Mouse (Mus musculus): Measurements from ENCODE around the gene Dnah8. TPM values are rescaled to one million over a fixed set of nuclear protein-coding genes. Genes with fewer than 3 reads are reported as not detected.

Gene Dnah8
- polyA plus RNA-seq, 1 experiment from 2014 or later, result 0.35 TPM

- Histone ChIP-seq H3K27ac (ENCODE audit: low read depth, low read length) (no peak overlapping the region), H3K36me3 (ENCODE audit: control insufficient read depth, insufficient read depth) (no peaks in the 10 kb centered on the region), H3K9ac (ENCODE audit: low read depth, low read length) (no peak overlapping the region), H3K4me2 (replicated peaks; ENCODE audit: low read depth) (no peak overlapping the region), H3K9me3 (ENCODE audit: control insufficient read depth) (no peaks in the 10 kb centered on the region), H3K27me3 (replicated peaks; ENCODE audit: control insufficient read depth, insufficient read depth, low read length) (no peaks in the 10 kb centered on the region), H3K4me3 (ENCODE audit: low read depth, low read length) (no peak overlapping the region), H3K4me1 (replicated peaks; ENCODE audit: control insufficient read depth, insufficient read depth, low read length) (no peaks in the 10 kb centered on the region)
- ATAC-seq, result no peak
- 68% methylated on average over 4 of the region's 4 CpGs for WGBS
- peak; percentile 55 for TF ChIP-seq CTCF (IDR thresholded peaks at IDR 0.05; ENCODE audit: low read depth)
Measured at GRCm38 (mm10) chr17:30727788-30728187, 103.6 kb downstream of the Dnah8 start.

- Histone ChIP-seq H3K36me3 (ENCODE audit: control insufficient read depth, insufficient read depth) (no peaks in the 10 kb centered on the region), H3K9ac (ENCODE audit: low read depth, low read length) (no peak overlapping the region), H3K27me3 (replicated peaks; ENCODE audit: control insufficient read depth, insufficient read depth, low read length) (no peaks in the 10 kb centered on the region), H3K4me1 (replicated peaks; ENCODE audit: control insufficient read depth, insufficient read depth, low read length) (no peaks in the 10 kb centered on the region), H3K27ac (ENCODE audit: low read depth, low read length) (no peak overlapping the region), H3K4me2 (replicated peaks; ENCODE audit: low read depth) (no peak overlapping the region), H3K9me3 (ENCODE audit: control insufficient read depth) (0 out of 2 replicates have a peak, but pooled peaks cover 3% of the 10 kb centered on the region), H3K4me3 (ENCODE audit: low read depth, low read length) (no peak overlapping the region)
- ATAC-seq, result no peak
- no peak for TF ChIP-seq CTCF (IDR thresholded peaks at IDR 0.05; ENCODE audit: low read depth)
- WGBS, result 49% methylated on average over 3 of the region's 3 CpGs
Measured at GRCm38 (mm10) chr17:30732736-30733135, 108.6 kb downstream of the Dnah8 start.

GRCm38 (mm10) chr17:30734770-30735169 lies 110.6 kb downstream of the Dnah8 start:
- no peaks in the 10 kb centered on the region for H3K27me3 ChIP-seq (replicated peaks; ENCODE audit: control insufficient read depth, insufficient read depth, low read length)
- no peak for TF ChIP-seq CTCF (IDR thresholded peaks at IDR 0.05; ENCODE audit: low read depth)
- WGBS, result 87% methylated on average over 8 of the region's 8 CpGs
- H3K4me2 ChIP-seq (replicated peaks; ENCODE audit: low read depth), result no peak overlapping the region
- no peak overlapping the region for H3K9ac ChIP-seq (ENCODE audit: low read depth, low read length)
- no peak overlapping the region for H3K27ac ChIP-seq (ENCODE audit: low read depth, low read length)
- H3K4me1 ChIP-seq (replicated peaks; ENCODE audit: control insufficient read depth, insufficient read depth, low read length), result no peaks in the 10 kb centered on the region
- no peak overlapping the region for H3K4me3 ChIP-seq (ENCODE audit: low read depth, low read length)
- H3K36me3 ChIP-seq (ENCODE audit: control insufficient read depth, insufficient read depth), result no peaks in the 10 kb centered on the region
- no peak for ATAC-seq
- H3K9me3 ChIP-seq (ENCODE audit: control insufficient read depth), result 0 out of 2 replicates have a peak, but pooled peaks cover 3% of the 10 kb centered on the region

DNA sequence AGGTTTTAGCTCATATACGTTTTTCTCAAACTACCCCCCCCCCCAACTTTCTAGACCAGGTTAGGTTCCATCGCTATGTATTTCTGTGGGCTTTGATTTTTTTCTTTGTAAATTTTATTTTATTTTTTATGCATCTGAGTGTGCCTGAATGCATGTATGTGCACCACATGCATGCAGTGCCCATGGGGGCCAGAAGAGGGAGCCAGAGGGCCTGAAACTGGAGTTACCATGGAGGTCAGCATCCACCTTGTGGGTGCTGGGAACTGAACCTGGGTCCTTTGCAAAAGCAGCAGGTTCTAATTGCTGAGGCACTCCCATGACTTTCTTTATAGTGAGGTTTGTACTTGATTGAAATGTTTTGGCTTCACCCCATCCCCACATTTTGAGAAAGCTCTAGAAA lies 111.3 kb downstream of the Dnah8 start:
- ATAC-seq, result no peak
- WGBS, result 91% methylated on average over 2 of the region's 2 CpGs
- Histone ChIP-seq H3K27me3 (replicated peaks; ENCODE audit: control insufficient read depth, insufficient read depth, low read length) (no peaks in the 10 kb centered on the region), H3K9ac (ENCODE audit: low read depth, low read length) (no peak overlapping the region), H3K4me3 (ENCODE audit: low read depth, low read length) (no peak overlapping the region), H3K27ac (ENCODE audit: low read depth, low read length) (no peak overlapping the region), H3K4me1 (replicated peaks; ENCODE audit: control insufficient read depth, insufficient read depth, low read length) (no peaks in the 10 kb centered on the region), H3K4me2 (replicated peaks; ENCODE audit: low read depth) (no peak overlapping the region), H3K9me3 (ENCODE audit: control insufficient read depth) (0 out of 2 replicates have a peak, but pooled peaks cover 3% of the 10 kb centered on the region), H3K36me3 (ENCODE audit: control insufficient read depth, insufficient read depth) (no peaks in the 10 kb centered on the region)
- TF ChIP-seq CTCF (IDR thresholded peaks at IDR 0.05; ENCODE audit: low read depth), result peak; percentile 24; the same call in 1 of the 2 replicates

- H3K9me3 ChIP-seq (ENCODE audit: control insufficient read depth), result 0 out of 2 replicates have a peak, but pooled peaks cover 3% of the 10 kb centered on the region
- H3K27ac ChIP-seq (ENCODE audit: low read depth, low read length), result no peak overlapping the region
- H3K4me2 ChIP-seq (replicated peaks; ENCODE audit: low read depth), result no peak overlapping the region
- WGBS, result 41% methylated on average over 6 of the region's 6 CpGs
- peak; percentile 65 for TF ChIP-seq CTCF (IDR thresholded peaks at IDR 0.05; ENCODE audit: low read depth)
- H3K27me3 ChIP-seq (replicated peaks; ENCODE audit: control insufficient read depth, insufficient read depth, low read length), result no peaks in the 10 kb centered on the region
- H3K4me3 ChIP-seq (ENCODE audit: low read depth, low read length), result no peak overlapping the region
- no peak overlapping the region for H3K9ac ChIP-seq (ENCODE audit: low read depth, low read length)
- H3K4me1 ChIP-seq (replicated peaks; ENCODE audit: control insufficient read depth, insufficient read depth, low read length), result no peaks in the 10 kb centered on the region
- no peaks in the 10 kb centered on the region for H3K36me3 ChIP-seq (ENCODE audit: control insufficient read depth, insufficient read depth)
- no peak for ATAC-seq
Measured at GRCm38 (mm10) chr17:30737797-30738196, 113.6 kb downstream of the Dnah8 start.

DNA sequence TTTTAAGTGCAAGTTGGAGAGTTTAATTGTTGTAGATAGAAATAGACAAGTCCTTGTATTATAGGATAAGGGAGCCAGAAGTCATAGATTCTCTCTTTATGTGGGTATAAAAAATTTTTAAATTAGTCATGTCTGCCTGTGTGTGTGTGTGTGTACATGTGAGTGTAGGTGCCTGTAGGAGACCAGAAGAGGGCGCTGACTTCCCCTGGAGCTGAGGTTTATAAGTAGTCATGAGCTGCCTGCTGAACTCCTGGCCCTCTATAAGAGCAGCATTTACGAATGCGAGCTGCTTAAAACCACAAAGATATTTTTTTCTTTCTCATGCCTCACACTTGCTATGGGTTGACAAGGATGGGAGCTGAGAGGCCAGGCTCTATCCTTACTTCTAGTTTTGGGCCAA lies 115.6 kb downstream of the Dnah8 start:
- no peaks in the 10 kb centered on the region for H3K4me1 ChIP-seq (replicated peaks; ENCODE audit: control insufficient read depth, insufficient read depth, low read length)

DNA sequence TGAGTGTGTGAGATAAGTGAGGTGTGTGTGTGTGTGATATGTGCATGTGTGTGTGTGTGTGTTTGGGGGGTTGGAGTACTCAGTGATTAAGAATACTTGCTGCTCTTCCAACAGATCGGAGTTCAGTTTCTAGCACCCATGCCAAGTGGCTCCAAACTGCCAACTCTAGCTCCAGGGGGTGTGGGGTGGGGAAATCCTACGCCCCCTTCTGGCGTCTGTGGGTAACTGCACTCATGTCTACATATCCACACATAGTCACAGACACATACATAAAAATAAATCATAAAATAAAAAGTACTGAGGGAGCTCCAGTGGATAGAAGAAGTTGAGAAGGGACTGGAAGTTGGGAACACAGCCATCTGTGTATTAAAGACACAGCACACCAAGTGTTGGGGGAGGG lies 119.8 kb downstream of the Dnah8 start:
- no peak for TF ChIP-seq CTCF (IDR thresholded peaks at IDR 0.05; ENCODE audit: low read depth)
- Histone ChIP-seq H3K9ac (ENCODE audit: low read depth, low read length) (no peak overlapping the region), H3K9me3 (ENCODE audit: control insufficient read depth) (no peaks in the 10 kb centered on the region), H3K4me1 (replicated peaks; ENCODE audit: control insufficient read depth, insufficient read depth, low read length) (no peaks in the 10 kb centered on the region), H3K27ac (ENCODE audit: low read depth, low read length) (no peak overlapping the region), H3K27me3 (replicated peaks; ENCODE audit: control insufficient read depth, insufficient read depth, low read length) (no peaks in the 10 kb centered on the region), H3K4me3 (ENCODE audit: low read depth, low read length) (no peak overlapping the region), H3K36me3 (ENCODE audit: control insufficient read depth, insufficient read depth) (no peaks in the 10 kb centered on the region), H3K4me2 (replicated peaks; ENCODE audit: low read depth) (no peak overlapping the region)
- 78% methylated on average over 3 of the region's 3 CpGs for WGBS
- ATAC-seq, result no peak

More for the DNA sequence above, 115.6 kb downstream of the Dnah8 start:
- Histone ChIP-seq H3K9ac (ENCODE audit: low read depth, low read length) (no peak overlapping the region), H3K4me2 (replicated peaks; ENCODE audit: low read depth) (no peak overlapping the region), H3K27ac (ENCODE audit: low read depth, low read length) (no peak overlapping the region), H3K36me3 (ENCODE audit: control insufficient read depth, insufficient read depth) (no peaks in the 10 kb centered on the region), H3K4me3 (ENCODE audit: low read depth, low read length) (no peak overlapping the region), H3K9me3 (ENCODE audit: control insufficient read depth) (0 out of 2 replicates have a peak, but pooled peaks cover 3% of the 10 kb centered on the region), H3K27me3 (replicated peaks; ENCODE audit: control insufficient read depth, insufficient read depth, low read length) (no peaks in the 10 kb centered on the region)
- WGBS, result 91% methylated on average over 3 of the region's 3 CpGs
- TF ChIP-seq CTCF (IDR thresholded peaks at IDR 0.05; ENCODE audit: low read depth), result no peak
- ATAC-seq, result no peak
